Mouse (Mus musculus) CH12.LX (cell line): ENCODE data around the gene Ubald2. TPM values are rescaled to one million over a fixed set of nuclear protein-coding genes. Genes with fewer than 3 reads are reported as not detected.

Experiments used
- DNase-seq: peaks from one replicate; pipeline ENCODE4 v3.0.0-alpha.2; 2013; ENCODE audit errors: extremely low read depth
- H3K27ac ChIP-seq: 2 replicates; pipeline ENCODE4 v1.5.1; 2012; ENCODE audit warnings: low read depth, mild to moderate bottlenecking, control low read depth, moderate library complexity; ENCODE audit not compliant: insufficient read depth
- H3K27me3 ChIP-seq: replicated peaks from 2 replicates; pipeline ENCODE3; 2012; ENCODE audit warnings: inconsistent platforms
- H3K36me3 ChIP-seq, 2 experiments: replicated peaks in 1 of 2; 2 replicates each; pipeline versions ENCODE3 to v1.6.1; 2012; ENCODE audit warnings: inconsistent platforms in 1 of 2, low read length in 1 of 2, mild to moderate bottlenecking in 1 of 2, mixed read lengths in 1 of 2, moderate library complexity in 1 of 2; ENCODE audit not compliant: control insufficient read depth in 1 of 2, insufficient read depth in 1 of 2
- H3K4me1 ChIP-seq, 2 experiments: 2 replicates each; pipeline ENCODE4 v1.6.1; 2012; ENCODE audit warnings: inconsistent platforms in 1 of 2, moderate library complexity in 1 of 2; ENCODE audit not compliant: insufficient read depth in 2 of 2, control insufficient read depth in 1 of 2
- H3K4me2 ChIP-seq: 2 replicates; pipeline ENCODE4 v1.6.1; 2012; ENCODE audit warnings: low read depth, mild to moderate bottlenecking, control low read depth; ENCODE audit not compliant: poor library complexity, insufficient read depth, severe bottlenecking
- H3K4me3 ChIP-seq, 3 experiments: fragments of 150-350 bp in 1 of 3; sonication (generic) in 1 of 3; replicated peaks in 1 of 3; 2 replicates each; pipeline versions ENCODE3 to v1.5.1; 2011 to 2012; ENCODE audit warnings: low read depth in 2 of 3, low read length in 2 of 3, mild to moderate bottlenecking in 2 of 3, moderate library complexity in 2 of 3, control low read depth in 1 of 3, improper control_type of control experiment in 1 of 3, inconsistent platforms in 1 of 3, mixed read lengths in 1 of 3; ENCODE audit not compliant: poor library complexity in 1 of 3
- H3K79me2 ChIP-seq: replicated peaks from 2 replicates; pipeline ENCODE4 v1.6.1; 2012; ENCODE audit warnings: mild to moderate bottlenecking, moderate library complexity; ENCODE audit not compliant: control insufficient read depth, poor library complexity, insufficient read depth, severe bottlenecking; ENCODE audit errors: extremely low read depth
- H3K9ac ChIP-seq: 2 replicates; pipeline ENCODE4 v1.6.1; 2012; ENCODE audit warnings: low read depth, mild to moderate bottlenecking, control low read depth, moderate library complexity; ENCODE audit not compliant: insufficient read depth
- H3K9me3 ChIP-seq: replicated peaks from 2 replicates; pipeline ENCODE3; 2012; ENCODE audit warnings: low read length, inconsistent platforms, mixed read lengths
- CHD2 ChIP-seq: IDR thresholded peaks from 2 replicates; pipeline ENCODE4 v1.6.1; 2011; ENCODE audit warnings: low read length, improper control_type of control experiment
- JUN ChIP-seq: IDR thresholded peaks from 2 replicates; pipeline ENCODE4 v1.6.1; 2011; ENCODE audit warnings: low read depth, mild to moderate bottlenecking, low read length, improper control_type of control experiment, moderate library complexity; ENCODE audit not compliant: insufficient read depth
- KAT2A ChIP-seq: IDR thresholded peaks from 2 replicates; pipeline ENCODE4 v1.6.1; 2012; ENCODE audit warnings: low read length, improper control_type of control experiment, inconsistent platforms; ENCODE audit not compliant: insufficient replicate concordance
- MAX ChIP-seq: IDR thresholded peaks from 2 replicates; pipeline ENCODE4 v1.6.1; 2011; ENCODE audit warnings: low read length, improper control_type of control experiment
- MXI1 ChIP-seq: IDR thresholded peaks from 2 replicates; pipeline ENCODE4 v1.6.1; 2011; ENCODE audit warnings: mild to moderate bottlenecking, low read depth, low read length, improper control_type of control experiment
- MYC ChIP-seq: IDR thresholded peaks from 2 replicates; pipeline ENCODE4 v1.6.1; 2011; ENCODE audit warnings: low read depth, mild to moderate bottlenecking, improper control_type of control experiment, low read length
- PAX5 ChIP-seq: IDR thresholded peaks from 2 replicates; pipeline ENCODE4 v1.6.1; 2012; ENCODE audit warnings: low read length, inconsistent platforms, mixed read lengths
- POLR2A ChIP-seq: IDR thresholded peaks from 2 replicates; pipeline ENCODE4 v1.6.1; 2011; ENCODE audit warnings: low read depth, mild to moderate bottlenecking, improper control_type of control experiment, low read length
- POLR2AphosphoS2 ChIP-seq: IDR thresholded peaks from 2 replicates; pipeline ENCODE4 v1.6.1; 2011; ENCODE audit warnings: low read depth, low read length, improper control_type of control experiment
- RCOR1 ChIP-seq: conservative IDR thresholded peaks from 2 replicates; pipeline ENCODE4 v1.6.1; 2012; ENCODE audit warnings: low read depth, mild to moderate bottlenecking, inconsistent platforms, low read length, improper control_type of control experiment
- SMC3 ChIP-seq: IDR thresholded peaks from 2 replicates; pipeline ENCODE4 v1.6.1; 2011; ENCODE audit warnings: low read depth, low read length, improper control_type of control experiment
- TCF12 ChIP-seq: IDR thresholded peaks from 2 replicates; pipeline ENCODE4 v1.6.1; 2014; ENCODE audit warnings: low read depth, mild to moderate bottlenecking, inconsistent platforms, low read length, improper control_type of control experiment
- USF1 ChIP-seq: IDR thresholded peaks from 2 replicates; pipeline ENCODE4 v1.6.1; 2014; ENCODE audit warnings: low read depth, mild to moderate bottlenecking, inconsistent platforms, low read length, improper control_type of control experiment
- ZKSCAN1 ChIP-seq: IDR thresholded peaks from 2 replicates; pipeline ENCODE4 v1.6.1; 2012; ENCODE audit warnings: low read depth, inconsistent platforms, low read length, improper control_type of control experiment, borderline replicate concordance
- ZMIZ1 ChIP-seq: IDR thresholded peaks from 2 replicates; pipeline ENCODE4 v1.6.1; 2012; ENCODE audit warnings: low read depth, mild to moderate bottlenecking, inconsistent platforms, low read length, improper control_type of control experiment
- ZNF384 ChIP-seq: IDR thresholded peaks from 2 replicates; pipeline ENCODE4 v1.6.1; 2012; ENCODE audit warnings: low read depth, low read length, improper control_type of control experiment, inconsistent platforms
- dilution Hi-C: fragments of 300-500 bp; cut with MboI; formaldehyde crosslinking; loops from 2 replicates; pipeline ENCODE4 v1.14.3; 2020; ENCODE audit warnings: low sequenced_read_pairs; ENCODE audit not compliant: extremely low pct_unique_long_range_greater_than_20kb, extremely low pct_ligation_motif_present
- in situ Hi-C: fragments of 300-500 bp; cut with MboI; formaldehyde crosslinking; loops from 3 replicates; pipeline ENCODE4 v1.14.3; 2019; ENCODE audit warnings: low sequenced_read_pairs, low pct_ligation_motif_present, low pct_unique_long_range_greater_than_20kb, mixed read lengths
- polyA plus RNA-seq: library from polyadenylated mRNA; unstranded; fragments of >175 nt; gene quantifications from 2 replicates; pipeline ENCODE4 v1.2.1, GENCODE M21; 2012; ENCODE audit warnings: low read depth; ENCODE audit not compliant: insufficient read length
- total RNA-seq, 2 experiments: library from RNA; depleted of rRNA; stranded (reverse); fragments of 300-350 nt in 1 of 2; fragments of >200 nt in 1 of 2; gene quantifications; 2 replicates each; pipeline ENCODE4 v1.2.3; 2012 to 2014

Gene Ubald2
- total and polyA plus RNA-seq, 3 experiments: 228 to 436 (median 336) TPM

GRCm38 (mm10) chr11:116439269-116440240 is 5.7 kb downstream of the Ubald2 start (continued):
- peak; percentile 99 for TF ChIP-seq TCF12
- peak; percentile 90 for TF ChIP-seq ZMIZ1
- 0 out of 2 replicates have a peak, but pooled peaks have one; percentile 38 for TF ChIP-seq KAT2A
- no peak for TF ChIP-seq USF1
- no peak for TF ChIP-seq ZKSCAN1
- TF ChIP-seq PAX5: no peak
- TF ChIP-seq JUN: peak; percentile 44
- peak; percentile 89 for TF ChIP-seq MXI1
- TF ChIP-seq CHD2: peak; percentile 87
- peak; percentile 93 for TF ChIP-seq MAX

- dilution Hi-C loops (no loop called here), in situ Hi-C loops (loop anchor here (5.0 kb wide), 1 partner anchor 38 kb away; no protein-coding TSS in a partner anchor)
- Histone ChIP-seq H3K4me1 (peaks cover 55 to 87% of the 10 kb centered on the region in 2 experiments), H3K9ac (no peak overlapping the region), H3K4me2 (no peak overlapping the region), H3K79me2 (peaks cover 23% of the 10 kb centered on the region), H3K9me3 (no peaks in the 10 kb centered on the region), H3K4me3 (no peak overlapping the region), H3K27ac (peak overlapping the region; percentile 95), H3K27me3 (no peaks in the 10 kb centered on the region), H3K36me3 (peaks cover 19 to 45% of the 10 kb centered on the region in 2 experiments)
- no peak for DNase-seq
- TF ChIP-seq POLR2AphosphoS2: peak; percentile 3; the same call in 1 of the 2 replicates
- TF ChIP-seq SMC3: no peak
- TF ChIP-seq RCOR1: no peak; the same call in 1 of the 2 replicates
- peak; percentile 32; the same call in 1 of the 2 replicates for TF ChIP-seq POLR2A
- TF ChIP-seq ZNF384: no peak
- TF ChIP-seq ZMIZ1: peak; percentile 1; the same call in 1 of the 2 replicates
- no peak for TF ChIP-seq MYC
Measured at GRCm38 (mm10) chr11:116440408-116441068, 6.6 kb downstream of the Ubald2 start.
